Mouse (Mus musculus): ENCODE measurements around the gene Ppp4c.

Gene Ppp4c

DNA sequence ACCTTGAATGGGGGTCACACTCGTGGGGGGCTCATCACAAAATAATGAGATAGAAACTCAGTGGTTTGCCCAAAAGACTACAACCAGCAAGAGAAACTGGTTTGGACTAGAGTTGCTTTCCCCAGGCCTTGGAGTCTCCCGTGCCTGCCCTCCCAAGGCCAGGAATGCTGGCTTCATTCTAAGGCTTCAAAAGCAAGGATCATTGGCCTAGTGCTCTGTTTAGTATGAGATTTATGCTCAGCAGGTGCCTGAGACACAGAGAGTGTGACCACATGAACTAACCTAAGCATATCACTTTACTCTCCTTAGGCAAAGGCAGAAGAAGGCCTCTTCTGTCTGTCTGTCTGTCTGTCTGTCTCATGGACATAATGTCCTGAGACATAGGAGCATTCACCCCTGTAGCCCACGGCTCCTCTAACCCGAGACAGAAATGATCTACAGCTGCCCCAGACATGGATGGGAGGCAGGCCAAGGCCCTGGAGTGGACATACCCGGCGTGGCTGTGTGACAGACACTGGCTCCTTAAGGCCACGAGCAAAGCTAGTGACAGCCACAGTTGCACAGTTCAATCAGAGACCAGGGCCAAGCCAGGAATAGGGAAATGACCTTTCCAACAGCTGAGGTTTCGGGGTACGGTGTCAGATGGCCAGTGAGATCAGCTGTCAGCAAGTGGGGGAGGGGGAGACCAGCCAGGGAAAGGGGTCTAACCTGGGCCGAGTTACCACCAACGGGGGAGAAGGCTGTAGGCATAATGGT lies 10.0 kb upstream of the Ppp4c start:
- no peak for DNase-seq (ENCODE audit: low spot score in 2 of 2)

DNA sequence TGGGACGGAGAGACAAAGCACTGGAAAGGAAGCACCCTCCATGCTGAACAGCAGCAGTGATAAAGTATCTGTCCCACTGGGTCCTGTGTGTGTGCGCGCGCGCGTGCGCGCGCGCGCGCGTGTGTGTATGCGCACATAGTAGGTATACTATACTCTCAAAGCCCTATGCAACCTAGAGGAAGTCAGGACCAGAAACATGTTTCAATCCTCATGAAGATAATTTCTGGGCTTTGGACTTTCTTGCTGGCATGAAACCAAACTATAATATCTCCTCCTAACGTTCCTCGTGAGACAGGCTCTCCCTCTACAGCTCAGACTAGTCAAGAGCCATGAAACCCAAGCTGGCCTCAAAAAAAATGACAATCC lies 8.7 kb upstream of the Ppp4c start:
- no peak for DNase-seq (ENCODE audit: low spot score in 2 of 2)

DNA sequence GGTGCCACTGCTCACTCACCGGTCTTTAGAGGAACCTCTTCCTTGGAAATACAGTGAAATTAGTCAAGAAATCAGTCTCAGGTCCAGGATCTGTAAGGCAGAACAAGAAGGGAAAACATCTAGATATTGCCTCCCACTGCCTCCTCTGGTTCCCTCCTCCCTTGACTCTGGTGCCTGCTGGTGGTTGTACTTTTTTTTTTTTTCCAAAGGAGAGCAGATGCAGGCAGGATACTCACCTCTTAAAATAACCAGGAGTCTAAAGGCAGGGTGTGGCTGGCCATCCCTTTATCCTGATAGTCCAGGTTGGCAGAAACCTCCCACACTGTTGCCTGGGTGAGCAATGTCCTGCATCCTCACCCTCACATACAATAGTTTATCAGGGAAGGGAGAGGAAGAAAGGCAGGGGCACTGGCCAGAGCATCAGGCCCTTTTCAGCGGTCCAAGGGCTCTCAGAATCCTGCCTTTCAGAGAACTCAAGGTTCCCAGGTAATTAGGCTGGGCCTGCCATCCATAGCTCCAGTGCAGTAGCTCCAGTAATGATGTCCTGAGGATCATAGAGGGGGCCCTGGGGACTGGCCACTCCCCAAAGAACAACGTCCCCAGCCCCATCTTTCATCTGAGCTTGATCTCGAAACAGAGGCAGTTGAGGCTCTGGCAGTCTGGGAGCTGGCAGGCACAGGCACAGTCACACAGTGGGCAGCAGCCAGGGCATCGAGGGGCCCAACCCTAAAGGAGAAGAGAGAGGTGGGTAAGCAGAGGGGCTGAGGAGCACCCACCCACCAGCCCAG lies 8.2 kb upstream of the Ppp4c start:
- DNase-seq (ENCODE audit: low spot score in 2 of 2) = no peak

DNA sequence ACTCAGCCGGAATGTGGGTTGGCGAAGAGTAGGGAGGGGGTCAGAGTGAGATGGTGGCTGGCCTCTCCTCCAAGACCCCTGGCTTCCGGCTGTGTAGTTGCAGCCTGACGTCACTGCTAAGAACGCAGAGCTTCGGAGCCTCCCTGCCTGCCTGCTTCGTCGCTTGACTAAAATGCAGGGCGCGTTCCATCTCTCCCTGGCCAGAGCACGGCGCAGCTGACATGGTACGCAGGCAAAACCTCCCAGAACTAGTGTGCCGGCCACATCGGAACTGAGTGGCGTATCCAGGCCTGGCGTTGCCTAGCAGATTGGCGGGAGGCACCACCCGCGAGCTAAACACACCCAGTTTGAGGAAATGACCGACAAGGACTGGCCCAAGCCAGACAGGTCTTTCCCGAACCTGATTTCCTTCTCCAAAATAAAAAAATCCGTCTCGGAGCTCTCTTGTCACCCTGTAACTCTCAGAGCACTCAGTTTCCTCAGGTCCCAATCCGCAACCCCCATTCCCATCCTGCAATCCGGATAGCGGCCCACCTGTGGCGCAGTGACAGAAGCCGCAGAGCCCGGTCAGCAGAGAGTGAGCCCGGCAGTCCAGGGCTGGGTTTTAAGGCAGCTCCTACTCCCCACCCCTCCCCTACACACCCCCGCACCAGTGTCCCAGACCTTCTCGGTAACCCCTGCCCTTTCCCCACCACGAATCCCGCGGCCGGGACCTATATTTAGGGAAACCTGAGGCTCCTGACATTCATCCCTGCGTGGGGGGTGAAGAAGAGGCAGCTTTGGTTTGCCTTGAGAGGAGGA lies 7.4 kb upstream of the Ppp4c start:
- no peak for DNase-seq (ENCODE audit: low spot score in 2 of 2)

DNA sequence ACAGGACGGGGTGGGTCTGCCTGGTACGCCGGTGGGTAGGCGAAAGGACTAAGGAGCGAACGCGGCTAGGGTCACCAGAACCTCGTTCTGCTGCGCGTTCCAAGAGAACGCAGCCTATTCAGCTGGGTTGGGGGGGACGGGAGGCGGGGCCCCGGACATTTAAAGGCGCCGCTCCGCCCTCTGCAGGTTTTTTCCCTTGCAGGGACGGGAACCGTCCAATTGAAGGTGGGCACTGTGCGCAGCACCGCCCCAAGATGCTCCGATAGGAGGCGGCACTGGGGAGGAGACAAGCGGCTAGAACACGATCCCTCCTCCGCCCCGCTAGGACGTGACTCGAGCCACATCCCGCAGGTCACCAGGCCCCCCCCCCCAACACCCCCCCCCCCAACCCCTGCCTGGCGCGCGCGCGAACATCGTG lies 6.8 kb upstream of the Ppp4c start:
- DNase-seq (ENCODE audit: low spot score in 2 of 2) = peak; percentile 97 to 98

DNA sequence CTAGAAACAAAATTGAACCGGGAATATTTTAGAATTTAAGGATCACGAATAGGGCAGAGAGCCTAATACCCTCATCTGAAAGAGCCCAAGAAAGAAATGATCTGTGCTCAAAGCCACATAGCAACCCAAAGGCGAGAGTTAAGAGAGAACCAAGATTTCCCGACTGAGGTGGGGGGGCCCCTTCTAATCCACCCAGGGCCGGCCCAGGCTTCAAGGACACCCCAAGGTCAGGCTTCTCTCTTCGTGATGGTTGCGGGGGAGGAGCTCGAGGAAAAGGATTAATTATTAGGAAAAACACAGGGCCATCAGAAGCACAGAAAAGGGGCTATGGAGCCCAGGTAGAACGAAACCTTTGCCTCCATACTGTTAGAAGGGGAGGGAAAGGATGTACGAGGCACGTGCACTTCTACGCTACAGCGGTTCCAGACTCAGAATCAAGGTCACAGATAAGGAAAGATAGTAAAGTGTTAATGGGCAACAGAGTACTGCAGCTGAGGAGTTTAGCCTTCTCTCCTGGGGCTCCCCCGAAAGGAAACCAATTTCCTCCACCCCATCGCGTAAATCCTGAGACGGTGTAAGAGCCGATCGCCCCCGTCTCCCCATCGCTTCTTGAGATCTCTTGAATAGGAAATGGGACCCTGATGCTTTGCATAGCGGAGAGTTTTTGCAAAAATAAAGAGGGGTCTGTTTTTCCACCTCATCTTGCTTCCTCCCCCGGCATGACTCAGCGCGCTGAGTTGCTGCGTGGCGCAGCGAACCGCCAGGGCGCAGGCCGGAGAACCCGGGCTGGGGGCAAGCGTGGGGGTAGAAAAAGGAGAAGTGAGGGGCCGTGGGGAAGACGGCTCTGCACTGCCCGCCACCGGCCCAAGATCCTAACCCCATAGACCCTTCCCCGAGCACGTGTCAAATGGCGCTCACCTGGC lies 6.1 kb upstream of the Ppp4c start:
- no peak for DNase-seq (ENCODE audit: low spot score in 2 of 2)

DNA sequence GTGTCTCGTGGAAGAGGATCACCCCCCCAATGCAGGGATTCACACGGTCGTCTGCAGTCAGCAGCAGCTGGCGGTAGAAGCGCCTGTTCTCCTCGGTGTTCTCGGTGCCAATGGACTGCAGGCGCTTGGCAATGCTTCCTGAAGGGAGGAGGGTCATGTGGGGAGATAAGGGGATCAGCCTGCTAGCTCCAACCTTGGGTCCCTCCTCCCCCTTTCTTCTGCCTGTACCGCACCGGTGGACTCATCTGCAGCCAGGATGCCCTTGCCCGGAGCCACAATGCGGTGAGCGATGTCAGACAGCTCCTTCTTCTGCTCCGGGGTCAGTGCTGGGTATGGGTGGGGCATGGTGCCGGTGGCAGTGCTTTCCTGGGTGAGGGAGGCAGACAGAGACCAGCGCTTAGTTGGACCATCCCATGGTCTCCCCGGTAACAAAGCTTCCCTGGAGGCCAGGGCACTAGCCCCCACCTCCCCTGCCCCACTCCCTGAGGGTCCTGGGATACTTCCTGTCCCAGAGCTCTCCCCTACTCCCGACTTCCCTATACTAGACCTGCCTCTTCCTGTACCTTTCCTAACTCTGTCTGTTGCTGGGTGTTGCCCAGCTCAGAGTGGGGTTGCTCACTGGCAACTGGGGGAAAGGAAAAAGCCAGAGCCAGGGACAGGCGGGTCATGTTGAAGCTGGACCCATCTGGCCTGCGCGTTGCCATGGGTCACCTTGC lies 5.3 kb upstream of the Ppp4c start, which contains the start of gene Fam57b:
Gene Fam57b (plus strand): TSS at position 258 of the 716 bp plus-strand sequence.
- DNase-seq (ENCODE audit: low spot score in 2 of 2) = no peak

DNA sequence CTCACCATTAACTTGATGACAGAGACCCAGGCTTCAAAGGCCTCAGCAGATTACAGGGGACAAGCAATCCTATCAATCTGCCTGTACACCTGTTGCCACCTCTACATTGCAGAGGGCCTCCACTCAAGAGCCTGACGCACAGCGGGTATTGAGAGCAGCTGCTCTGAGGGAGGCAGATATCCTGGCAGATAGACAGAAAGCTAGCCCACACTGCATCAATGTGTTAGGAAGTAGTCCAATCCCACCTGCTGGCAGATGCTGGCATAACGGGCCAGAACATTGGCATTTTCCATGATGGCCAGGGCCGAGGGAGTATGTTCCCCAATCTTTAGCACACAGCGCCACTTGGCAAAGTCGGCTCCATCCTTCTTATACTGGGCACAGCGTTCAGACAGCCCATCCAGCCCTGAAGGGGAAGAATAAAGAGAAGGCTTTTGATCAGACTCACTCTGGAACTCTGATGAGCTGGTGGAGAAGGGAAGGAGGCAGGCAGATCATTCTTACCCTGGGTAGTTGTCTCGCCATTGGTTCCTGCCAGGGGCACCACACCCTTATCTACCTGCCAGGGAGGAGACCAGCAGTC lies 4.1 kb upstream of the Ppp4c start:
- peak; percentile 40 to 51 for DNase-seq (ENCODE audit: low spot score in 2 of 2)

DNA sequence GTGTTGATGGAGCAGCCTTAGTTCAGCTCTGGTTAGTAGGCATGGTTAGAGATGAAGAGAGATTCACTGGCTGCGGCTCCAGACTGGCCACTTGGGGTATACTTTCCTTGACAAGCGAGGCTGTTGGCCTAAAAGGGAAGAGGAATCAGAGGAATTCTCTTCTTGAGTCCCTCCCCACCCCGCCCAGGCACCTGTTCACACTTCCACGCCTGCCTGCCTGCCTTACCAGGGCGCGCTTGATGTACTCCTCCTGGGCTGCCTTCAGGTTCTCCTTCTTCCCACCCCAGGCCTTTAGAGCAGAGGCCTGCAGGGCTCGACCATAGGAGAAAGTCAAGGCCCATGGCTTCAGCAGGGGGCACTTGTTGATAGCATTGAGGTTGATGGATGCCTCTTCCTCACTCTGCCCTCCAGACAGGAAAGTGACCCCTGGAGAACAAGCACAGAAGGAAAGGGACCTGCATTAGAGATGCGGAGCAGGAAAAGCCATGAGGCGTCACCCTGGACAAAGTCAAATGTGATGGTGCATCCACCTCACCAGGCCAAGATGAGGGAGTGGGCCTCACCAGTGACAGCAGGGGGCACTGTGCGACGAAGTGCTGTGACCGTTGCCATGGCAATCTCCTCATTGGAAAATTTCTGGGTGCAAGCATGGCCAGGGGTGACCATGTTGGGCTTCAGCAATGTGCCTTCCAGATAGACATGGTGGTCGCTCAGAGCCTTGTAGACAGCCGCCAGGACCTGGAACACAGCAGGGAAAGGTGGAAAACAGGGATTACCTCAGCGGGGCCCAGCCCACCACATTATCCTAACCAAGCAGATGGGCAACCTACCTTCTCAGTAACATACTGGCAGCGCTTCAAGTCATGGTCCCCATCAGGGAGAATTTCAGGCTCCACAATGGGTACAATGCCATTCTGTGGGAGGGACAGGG lies 3.4 kb upstream of the Ppp4c start:
- DNase-seq (ENCODE audit: low spot score in 2 of 2) = no peak

DNA sequence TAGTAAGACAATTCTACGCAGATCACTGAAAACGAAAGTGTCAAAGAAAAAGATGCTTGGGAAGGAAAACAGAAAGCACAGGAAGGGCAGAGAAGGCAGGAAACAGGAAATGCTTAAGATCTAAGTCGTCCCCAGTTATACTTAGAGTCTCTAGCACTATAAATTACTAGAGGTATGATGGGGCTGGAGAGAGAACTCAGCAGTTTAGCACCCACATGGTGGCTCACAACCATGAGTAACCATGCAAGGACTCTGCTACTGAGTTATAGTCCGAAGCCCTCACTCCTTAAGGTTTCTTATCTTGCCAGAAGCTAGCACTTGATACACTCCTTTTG lies 1.9 kb upstream of the Ppp4c start:
- DNase-seq (ENCODE audit: low spot score in 2 of 2) = no peak

DNA sequence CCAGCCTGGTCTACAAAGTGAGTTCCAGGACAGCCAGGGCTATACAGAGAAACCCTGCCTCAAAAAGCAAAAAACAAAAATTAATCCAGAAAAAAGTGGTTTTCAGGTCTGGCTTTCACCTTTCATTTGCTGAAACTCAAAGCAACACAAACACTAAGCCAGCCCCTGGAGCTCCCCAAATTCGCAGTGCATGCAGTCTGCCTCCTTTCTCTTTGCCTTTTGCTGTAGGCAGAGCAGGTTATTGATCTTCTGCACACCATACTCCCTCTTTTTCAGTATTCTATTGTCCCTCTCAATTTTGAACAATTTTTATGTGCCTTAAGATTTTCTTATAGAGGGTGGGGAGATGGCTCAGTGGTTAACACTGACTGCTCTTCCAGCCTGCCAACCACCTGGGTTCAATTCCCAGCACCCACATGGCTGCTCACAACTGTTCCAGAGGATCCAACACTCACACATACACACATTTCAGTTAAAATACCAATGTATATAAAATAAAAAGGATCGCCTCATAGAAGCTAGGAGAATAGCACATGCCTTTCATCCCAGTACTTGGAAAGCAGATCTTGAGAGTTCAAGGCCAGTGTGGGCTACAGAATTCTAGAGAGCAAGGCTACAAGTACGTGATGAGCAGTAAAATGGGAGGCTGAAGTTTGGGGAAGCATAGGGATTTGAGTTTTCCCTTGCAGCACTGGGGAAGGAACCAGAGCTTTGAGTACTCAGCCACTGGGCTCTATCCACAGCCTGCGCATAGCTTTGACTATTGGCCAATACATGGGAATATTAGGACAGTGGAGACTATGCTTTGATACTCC lies 1.4 kb upstream of the Ppp4c start:
- DNase-seq (ENCODE audit: low spot score in 2 of 2) = no peak

DNA sequence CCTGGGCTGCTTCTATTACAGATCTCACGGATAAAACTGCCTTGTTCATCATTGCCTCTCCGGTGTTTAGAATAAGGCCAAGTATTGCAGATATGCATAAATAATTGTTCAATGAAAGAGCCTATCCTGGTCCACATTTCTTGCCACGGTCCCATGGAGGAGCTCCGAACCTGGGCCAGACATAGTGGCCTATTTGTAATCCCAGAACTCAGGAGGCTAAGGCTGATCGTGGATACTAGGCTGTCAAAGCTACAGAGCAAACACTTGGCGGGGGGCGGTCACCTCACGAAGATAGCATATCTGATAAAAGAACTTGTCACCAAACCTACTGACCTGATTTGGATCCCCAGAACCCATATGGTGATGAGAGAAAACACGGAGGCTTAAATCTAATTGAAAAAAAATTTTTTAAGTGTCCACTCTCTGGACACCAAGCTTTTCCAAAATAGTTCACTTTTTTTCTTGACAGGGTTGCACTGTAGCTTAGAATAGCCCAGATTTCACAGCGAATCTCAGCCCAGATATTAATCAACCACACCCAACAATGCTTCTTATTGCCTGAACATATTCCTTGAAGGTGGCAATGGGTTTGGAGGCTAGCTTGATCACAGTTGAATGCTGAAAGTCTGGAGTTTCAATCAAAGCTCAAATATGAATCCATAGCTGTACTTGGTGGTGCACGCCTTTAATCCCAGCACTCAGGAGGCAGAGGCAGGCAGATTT lies 586 bp upstream of the Ppp4c start:
- DNase-seq (ENCODE audit: low spot score in 2 of 2) = no peak

DNA sequence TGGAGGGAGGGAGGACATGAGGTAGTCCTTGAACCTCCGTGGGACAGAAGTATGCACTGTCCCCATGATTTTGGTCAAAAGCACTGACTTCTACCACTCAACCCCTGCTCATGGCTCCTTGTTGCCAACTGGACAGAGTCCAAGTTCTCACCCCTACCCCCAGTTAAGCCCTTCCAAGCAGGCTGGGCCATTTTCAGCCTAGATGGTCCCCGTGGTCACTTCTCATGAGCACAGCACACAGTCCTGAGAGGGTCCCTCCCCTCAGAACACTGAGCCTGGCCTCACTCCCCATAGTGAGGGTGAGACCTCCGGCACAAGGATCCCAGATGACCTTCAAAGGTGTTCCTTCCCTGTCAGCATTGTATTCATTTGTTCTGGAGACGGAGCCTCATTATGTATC lies 3.2 kb downstream of the Ppp4c start:
- DNase-seq (ENCODE audit: low spot score in 2 of 2) = no peak

DNA sequence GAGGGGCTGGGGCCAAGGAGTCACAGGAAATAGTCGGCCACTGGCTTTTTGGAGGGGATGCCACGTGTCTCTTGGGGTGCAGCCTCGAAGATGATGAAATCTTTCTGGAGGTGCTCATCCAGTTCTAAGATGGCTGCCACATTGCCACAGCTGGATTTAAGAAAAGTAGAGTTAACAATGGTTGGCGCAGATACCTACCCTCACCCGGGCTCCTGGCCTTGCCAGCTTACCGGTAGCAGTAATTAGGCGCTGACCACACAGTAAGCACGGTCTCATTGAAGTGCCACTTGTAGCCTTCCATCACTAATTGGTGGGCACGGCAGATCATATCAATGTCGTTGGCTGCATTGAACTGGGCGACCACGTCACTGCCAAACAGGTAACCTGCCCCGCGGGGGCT lies 6.2 kb downstream of the Ppp4c start:
- no peak for DNase-seq (ENCODE audit: low spot score in 2 of 2)

DNA sequence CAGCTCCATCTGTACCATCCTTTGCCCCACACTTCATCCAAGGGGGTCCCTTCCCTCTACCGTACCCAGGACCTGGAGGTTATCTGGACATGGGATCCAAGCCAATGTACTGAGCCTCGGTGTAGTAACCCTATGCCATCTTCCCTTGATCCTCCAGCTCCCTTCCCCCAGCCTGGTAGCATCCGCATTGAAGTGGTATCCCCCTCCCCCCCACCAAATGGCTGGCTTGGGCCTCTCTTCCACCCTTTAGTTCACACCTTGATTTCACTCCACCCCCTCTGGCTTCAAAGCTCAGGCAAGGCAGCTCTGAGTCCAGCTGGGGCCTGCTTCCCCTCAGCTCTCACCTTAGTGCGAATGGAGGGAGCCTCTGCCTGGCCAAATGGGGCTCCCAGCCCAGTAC lies 7.2 kb downstream of the Ppp4c start:
- no peak for DNase-seq (ENCODE audit: low spot score in 2 of 2)

DNA sequence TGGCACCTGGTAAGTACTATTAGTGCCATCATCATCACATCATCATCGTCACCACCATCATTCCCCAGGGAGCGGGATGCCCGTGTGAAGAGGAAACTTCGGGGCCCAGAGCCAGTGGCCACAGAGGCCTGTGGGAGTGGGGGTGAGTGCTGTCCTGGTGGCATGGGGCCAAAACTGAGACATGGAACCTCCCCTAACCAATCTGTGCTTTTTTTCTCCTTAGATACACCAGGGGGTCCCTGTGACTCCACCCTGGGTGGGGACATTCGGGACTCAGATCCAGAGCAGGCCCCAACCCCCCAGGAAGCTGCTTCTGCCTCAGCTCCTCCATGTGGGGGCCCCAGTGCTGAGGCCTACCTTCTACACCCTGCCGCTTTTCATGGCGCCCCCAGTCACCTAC lies 7.8 kb downstream of the Ppp4c start:
- DNase-seq (ENCODE audit: low spot score in 2 of 2) = no peak

DNA sequence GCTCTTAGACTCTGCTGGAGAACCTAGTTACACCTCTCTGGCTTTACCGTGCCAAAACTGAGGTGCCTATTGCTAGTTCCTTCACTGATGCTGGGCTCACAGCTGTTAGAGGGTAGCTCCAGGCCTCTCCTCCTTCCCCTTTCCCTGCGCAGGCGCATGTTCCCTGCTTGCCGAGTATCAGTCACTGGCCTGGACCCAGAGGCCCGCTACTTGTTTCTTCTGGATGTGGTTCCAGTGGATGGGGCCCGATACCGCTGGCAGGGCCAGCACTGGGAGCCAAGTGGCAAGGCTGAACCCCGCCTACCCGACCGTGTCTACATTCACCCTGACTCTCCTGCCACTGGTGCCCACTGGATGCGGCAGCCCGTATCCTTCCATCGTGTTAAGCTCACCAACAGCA lies 9.6 kb downstream of the Ppp4c start:
- no peak for DNase-seq (ENCODE audit: low spot score in 2 of 2)
